11 mouse cellular contexts compared by ENCODE assay signal in the genomic region with DNA sequence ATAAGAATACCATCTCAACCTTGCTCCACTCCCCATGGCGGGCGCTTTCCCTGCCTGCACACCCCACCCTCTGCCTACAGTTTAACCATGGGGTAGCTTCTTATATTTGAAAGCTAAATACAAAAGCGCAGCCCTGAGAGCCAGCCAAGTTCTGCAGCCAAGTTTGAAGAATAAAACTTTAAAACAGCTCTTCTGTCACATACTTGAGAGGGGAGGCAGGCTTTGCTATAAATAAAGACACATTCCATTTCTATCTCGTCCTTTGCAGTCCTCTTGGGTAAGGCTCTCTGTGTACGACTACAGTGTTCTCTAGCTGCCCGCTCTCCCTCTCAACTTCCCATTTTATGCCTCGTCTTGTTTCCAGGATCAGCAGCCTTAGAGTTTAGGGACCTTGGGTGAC.
DNase-seq lines count a peak whose midpoint lies in the region; ATAC-seq lines count a peak whose summit lies in the region.
"Had no signal": no experiment of that assay in that cellular context is flagged by ENCODE, and none has a peak within 500 bp of the region (broad histone marks: within the 10 kb centered on the region; RNA-seq: fewer than 3 reads in every experiment).

No protein-coding gene starts in this region.

- H3K27me3 ChIP-seq in heart, embryonic 16.5 days (ENCODE audit: control insufficient read depth, insufficient read depth, low read length): no peaks in the 10 kb centered on the region

- peak overlapping the region; percentile 25 for H3K4me3 ChIP-seq in heart, embryonic 16.5 days (ENCODE audit: low read length)

- H3K9me3 ChIP-seq in heart, embryonic 16.5 days (replicated peaks; ENCODE audit: control insufficient read depth, low read length): no peaks in the 10 kb centered on the region

- no peaks in the 10 kb centered on the region for H3K36me3 ChIP-seq in heart, embryonic 16.5 days (ENCODE audit: control insufficient read depth, insufficient read depth)

- peak overlapping the region; percentile 57 for H3K4me2 ChIP-seq in heart, embryonic 16.5 days (ENCODE audit: low read depth, low read length)

- 12% methylated on average over 7 of the region's 7 CpGs for WGBS in heart, embryonic 16.5 days

- H3K4me1 ChIP-seq in heart, embryonic 16.5 days (ENCODE audit: control insufficient read depth, insufficient read depth, low read length): peaks cover 8% of the 10 kb centered on the region

- peak overlapping the region; percentile 60 for H3K9ac ChIP-seq in heart, embryonic 16.5 days (ENCODE audit: low read length)

- ATAC-seq in heart, embryonic 16.5 days (replicated peaks; ENCODE audit: extremely low read depth, insufficient read depth, low FRiP score): peak; percentile 95
- ATAC-seq in CD4-positive, CD25-positive, alpha-beta regulatory T cell, adult 4 months: no peak
- ATAC-seq: forebrain, embryonic 14.5 days had no signal

- peak overlapping the region; percentile 97 for H3K27ac ChIP-seq in heart, embryonic 16.5 days (ENCODE audit: low read length)

- DNase-seq in kidney, postnatal 14 days: peak; percentile 6
- DNase-seq in kidney, postnatal 25 days: no peak
- DNase-seq in frontal cortex, postnatal 10 days (ENCODE audit: low spot score in 2 of 2): peak; percentile 32 to 51
- DNase-seq in right cerebral cortex, adult 2 months (ENCODE audit: low spot score in 2 of 2): peak; percentile 51 to 60
- DNase-seq in spleen, postnatal 14 days (ENCODE audit: low spot score in 2 of 2): no peak
- no peak for DNase-seq in cerebellum, postnatal 4 days (ENCODE audit: low spot score in 2 of 2)
- DNase-seq: cerebellum, postnatal 10 days; kidney, adult 11 months had no signal

Comparison
In these comparisons a context has a peak if more than half of its experiments do, and no peak if none do; other contexts are left out.
1. DNase-seq: peak in kidney, postnatal 14 days (single experiment), frontal cortex, postnatal 10 days (2 of 2) and right cerebral cortex, adult 2 months (2 of 2); none in kidney, postnatal 25 days (0 of 2), spleen, postnatal 14 days (0 of 2) and cerebellum, postnatal 4 days (0 of 2).